Mouse (Mus musculus): ENCODE results near the gene Chn2.

DNA sequence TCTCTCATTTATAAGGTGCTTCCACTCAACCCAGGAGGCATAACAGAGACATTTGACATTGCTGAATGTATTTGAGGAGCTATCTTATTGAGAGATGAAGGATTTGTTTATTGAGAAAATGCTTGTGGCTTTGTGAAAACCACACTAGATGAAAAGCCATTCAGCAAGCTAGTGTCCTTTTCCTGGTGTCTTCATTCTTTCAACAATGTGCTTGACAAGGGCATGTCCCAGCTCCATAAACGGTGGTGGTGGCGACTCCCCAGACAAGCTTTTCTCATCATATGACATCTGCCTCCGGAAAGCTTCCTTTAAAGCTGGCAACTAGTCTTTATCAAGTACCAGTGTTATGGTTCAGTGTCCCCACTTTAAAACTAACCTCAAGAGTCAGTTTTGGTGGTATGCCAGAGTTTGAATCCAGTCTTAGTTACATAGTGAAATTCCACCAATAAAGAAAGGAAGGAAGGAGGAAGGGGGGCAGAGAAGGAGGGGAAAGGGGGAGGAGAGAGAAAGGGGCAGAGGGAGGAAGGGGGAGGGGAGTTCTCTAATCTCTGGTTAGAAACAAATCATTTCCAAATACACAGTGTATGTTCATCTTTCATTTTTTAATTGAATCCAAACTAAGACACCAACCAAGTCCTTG is 286.0 kb downstream of the Chn2 start, which contains the start of gene Prr15:
- TF ChIP-seq CTCF (IDR thresholded peaks at IDR 0.05; ENCODE audit: insufficient read depth, low read length) (no peak), POLR2A (IDR thresholded peaks at IDR 0.05; ENCODE audit: borderline replicate concordance, extremely low read depth, low read depth, low read length) (no peak)

Data from lung, adult 2 months (tissue).